ENCODE assay signal across 32 mouse cellular contexts in the genomic region with DNA sequence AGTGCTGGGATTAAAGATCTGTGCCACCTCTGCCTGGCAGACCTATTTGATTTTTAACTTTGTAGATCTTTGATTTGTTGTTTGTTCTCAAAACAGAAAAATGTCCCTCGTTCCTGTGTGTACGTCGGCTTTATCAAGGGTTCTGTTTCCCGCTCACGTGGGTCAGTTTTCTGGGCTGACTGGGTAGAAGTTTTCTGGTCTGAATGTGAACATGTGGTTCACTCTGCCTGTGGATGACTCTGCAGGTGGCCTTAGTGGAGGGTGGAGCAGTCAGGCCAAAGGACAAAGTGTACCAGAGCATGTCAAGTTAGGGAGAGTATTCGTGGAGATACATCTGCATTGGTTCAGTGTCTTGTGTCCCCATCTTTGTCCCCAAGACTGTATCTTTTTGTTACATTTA. TPM values are rescaled to one million over a fixed set of nuclear protein-coding genes. Genes with fewer than 3 reads are reported as not detected.
DNase-seq lines count a peak whose midpoint lies in the region; ATAC-seq and TF ChIP-seq lines count a peak whose summit lies in the region.
"Had no signal": no experiment of that assay in that cellular context is flagged by ENCODE, and none has a peak within 500 bp of the region (broad histone marks: within the 10 kb centered on the region; RNA-seq: fewer than 3 reads in every experiment).

No protein-coding gene starts in this region.

- peaks cover 3% of the 10 kb centered on the region; the same call in 1 of the 2 replicates for H3K79me2 ChIP-seq in liver, adult 2 months (ENCODE audit: control insufficient read depth, insufficient read depth, low read length)

- no peak overlapping the region for H3K4me2 ChIP-seq in kidney, embryonic 14.5 days (replicated peaks; ENCODE audit: low read depth, low read length)
- no peak overlapping the region for H3K4me2 ChIP-seq in liver, embryonic 12.5 days
- H3K4me2 ChIP-seq: forebrain, embryonic 13.5 days; heart, embryonic 13.5 days; hindbrain, embryonic 14.5 days had no signal

- TF ChIP-seq POLR2A in kidney, adult 2 months (IDR thresholded peaks at IDR 0.05; ENCODE audit: low read depth, low read length) = no peak
- TF ChIP-seq POLR2A in liver, adult 2 months (IDR thresholded peaks at IDR 0.05; ENCODE audit: extremely low read depth, insufficient read depth, low read length) = no peak
- no peak for TF ChIP-seq POLR2A in small intestine, adult 2 months (IDR thresholded peaks at IDR 0.05; ENCODE audit: low read depth, low read length)

- no peak overlapping the region for H3K9ac ChIP-seq in kidney, embryonic 14.5 days (ENCODE audit: low read depth, low read length)
- no peak overlapping the region for H3K9ac ChIP-seq in liver, adult 2 months (ENCODE audit: low read depth, low read length)
- H3K9ac ChIP-seq in liver, embryonic 12.5 days = no peak overlapping the region
- H3K9ac ChIP-seq: forebrain, embryonic 13.5 days; heart, embryonic 13.5 days; hindbrain, embryonic 14.5 days had no signal

- no peaks in the 10 kb centered on the region for H3K27me3 ChIP-seq in kidney, adult 2 months (replicated peaks; ENCODE audit: control insufficient read depth, insufficient read depth, low read length)
- H3K27me3 ChIP-seq in kidney, embryonic 14.5 days (ENCODE audit: control insufficient read depth, insufficient read depth, low read length) = no peaks in the 10 kb centered on the region
- H3K27me3 ChIP-seq in liver, adult 2 months (ENCODE audit: control insufficient read depth, insufficient read depth, low read length) = no peaks in the 10 kb centered on the region
- H3K27me3 ChIP-seq in liver, embryonic 12.5 days (replicated peaks) = 0 out of 2 replicates have a peak, but pooled peaks cover 8% of the 10 kb centered on the region
- H3K27me3 ChIP-seq in small intestine, adult 2 months (ENCODE audit: control insufficient read depth, insufficient read depth, low read length) = no peaks in the 10 kb centered on the region
- H3K27me3 ChIP-seq in embryonic facial prominence, embryonic 10.5 days (replicated peaks; ENCODE audit: low read depth, poor library complexity, severe bottlenecking) = no peaks in the 10 kb centered on the region
- H3K27me3 ChIP-seq: heart, embryonic 13.5 days had no signal

- peak overlapping the region; percentile 89 for H3K27ac ChIP-seq in kidney, adult 2 months (ENCODE audit: insufficient read depth, low read depth, low read length)
- no peak overlapping the region for H3K27ac ChIP-seq in kidney, embryonic 14.5 days (ENCODE audit: low read depth, low read length)
- H3K27ac ChIP-seq in liver, adult 2 months (replicated peaks; ENCODE audit: insufficient read depth, low read depth, low read length) = peak overlapping the region; percentile 65
- H3K27ac ChIP-seq in liver, embryonic 12.5 days = no peak overlapping the region
- peak overlapping the region; percentile 83; the same call in 1 of the 2 replicates for H3K27ac ChIP-seq in small intestine, adult 2 months (ENCODE audit: insufficient read depth, low read depth, low read length)
- H3K27ac ChIP-seq in embryonic facial prominence, embryonic 10.5 days (replicated peaks) = no peak overlapping the region
- H3K27ac ChIP-seq: forebrain, embryonic 10.5 days; forebrain, embryonic 13.5 days; heart, adult 2 months; heart, embryonic 10.5 days; heart, embryonic 13.5 days; hindbrain, embryonic 14.5 days had no signal

- H3K36me3 ChIP-seq in kidney, adult 2 months (ENCODE audit: control insufficient read depth, insufficient read depth, low read length) = no peaks in the 10 kb centered on the region
- H3K36me3 ChIP-seq in kidney, embryonic 14.5 days (ENCODE audit: control insufficient read depth, insufficient read depth, low read length) = no peaks in the 10 kb centered on the region
- H3K36me3 ChIP-seq in liver, adult 2 months (ENCODE audit: control insufficient read depth, insufficient read depth, low read length) = no peaks in the 10 kb centered on the region
- no peaks in the 10 kb centered on the region for H3K36me3 ChIP-seq in liver, embryonic 12.5 days
- no peaks in the 10 kb centered on the region for H3K36me3 ChIP-seq in small intestine, adult 2 months (ENCODE audit: control insufficient read depth, insufficient read depth, low read length)
- H3K36me3 ChIP-seq in embryonic facial prominence, embryonic 10.5 days (replicated peaks) = no peaks in the 10 kb centered on the region
- H3K36me3 ChIP-seq: forebrain, embryonic 10.5 days; heart, embryonic 10.5 days; heart, embryonic 13.5 days had no signal

- WGBS in kidney, adult 2 months = 47% methylated on average over 6 of the region's 6 CpGs
- 88% methylated on average over 6 of the region's 6 CpGs for WGBS in kidney, embryonic 14.5 days
- WGBS in liver, adult 2 months = 27% methylated on average over 6 of the region's 6 CpGs
- WGBS in liver, embryonic 12.5 days (ENCODE audit: insufficient replicate concordance) = 72% methylated on average over 6 of the region's 6 CpGs
- 67% methylated on average over 6 of the region's 6 CpGs for WGBS in small intestine, adult 2 months
- 91% methylated on average over 6 of the region's 6 CpGs for WGBS in embryonic facial prominence, embryonic 10.5 days

- no peak for ATAC-seq in kidney, embryonic 14.5 days (ENCODE audit: low FRiP score, low TSS enrichment)
- ATAC-seq in liver, embryonic 12.5 days = no peak
- ATAC-seq: CD4-positive, CD25-positive, alpha-beta regulatory T cell, adult 4 months; forebrain, embryonic 13.5 days; forebrain, embryonic 16.5 days had no signal

- no peak for TF ChIP-seq CTCF in kidney, adult 2 months (conservative IDR thresholded peaks at IDR 0.05; ENCODE audit: insufficient read depth, insufficient read length, low read depth, low read length)
- TF ChIP-seq CTCF in liver, adult 2 months (IDR thresholded peaks at IDR 0.05; ENCODE audit: low read depth, low read length) = no peak
- no peak for TF ChIP-seq CTCF in small intestine, adult 2 months (IDR thresholded peaks at IDR 0.05; ENCODE audit: extremely low read depth, insufficient read length, insufficient replicate concordance, low read depth, low read length)

- H3K9me3 ChIP-seq in kidney, embryonic 14.5 days (ENCODE audit: control insufficient read depth, low read length) = no peaks in the 10 kb centered on the region
- no peaks in the 10 kb centered on the region for H3K9me3 ChIP-seq in liver, embryonic 12.5 days (replicated peaks)
- H3K9me3 ChIP-seq in embryonic facial prominence, embryonic 10.5 days = no peaks in the 10 kb centered on the region
- H3K9me3 ChIP-seq: forebrain, embryonic 10.5 days; forebrain, embryonic 13.5 days; heart, embryonic 10.5 days; heart, embryonic 13.5 days had no signal

- peak; percentile 91 for DNase-seq in kidney, adult 2 months
- peak; percentile 99 for DNase-seq in liver, adult 2 months (ENCODE audit: extremely low read depth, low read depth, low spot score)
- DNase-seq in kidney, postnatal 25 days = peak; percentile 69 to 87
- DNase-seq in embryonic facial prominence, embryonic 10.5 days (ENCODE audit: low spot score) = no peak
- DNase-seq: adrenal gland, adult 2 months; adrenal gland, postnatal 14 days; cerebellum, adult 11-12 months; cerebellum, adult 8-10 months; cerebellum, postnatal 10 days; cerebellum, postnatal 36 days; embryo, embryonic 11 days; gastrocnemius, postnatal 10 days; gastrocnemius, postnatal 36 days; heart, adult 2 months; heart, postnatal 14 days; heart, postnatal 4 days had no signal

- no peak overlapping the region for H3K4me3 ChIP-seq in kidney, adult 2 months (ENCODE audit: insufficient read depth, low read depth, low read length)
- no peak overlapping the region for H3K4me3 ChIP-seq in kidney, embryonic 14.5 days (ENCODE audit: low read length)
- H3K4me3 ChIP-seq in liver, adult 2 months (ENCODE audit: insufficient read depth, low read depth, low read length) = no peak overlapping the region
- H3K4me3 ChIP-seq in liver, embryonic 12.5 days = no peak overlapping the region
- H3K4me3 ChIP-seq in small intestine, adult 2 months (ENCODE audit: low read depth, low read length) = no peak overlapping the region
- no peak overlapping the region for H3K4me3 ChIP-seq in embryonic facial prominence, embryonic 10.5 days
- H3K4me3 ChIP-seq: forebrain, embryonic 10.5 days; forebrain, embryonic 13.5 days; heart, adult 2 months; heart, embryonic 10.5 days; heart, embryonic 13.5 days had no signal

- peaks cover 18% of the 10 kb centered on the region for H3K4me1 ChIP-seq in kidney, adult 2 months (ENCODE audit: control insufficient read depth, insufficient read depth, low read length)
- H3K4me1 ChIP-seq in kidney, embryonic 14.5 days (ENCODE audit: control insufficient read depth, insufficient read depth, low read length) = 0 out of 2 replicates have a peak, but pooled peaks cover 5% of the 10 kb centered on the region
- peaks cover 17% of the 10 kb centered on the region for H3K4me1 ChIP-seq in liver, adult 2 months (ENCODE audit: control insufficient read depth, insufficient read depth, low read length)
- no peaks in the 10 kb centered on the region for H3K4me1 ChIP-seq in liver, embryonic 12.5 days
- H3K4me1 ChIP-seq in small intestine, adult 2 months (ENCODE audit: control insufficient read depth, insufficient read depth, insufficient read length, low read length) = peaks cover 21% of the 10 kb centered on the region; the same call in 1 of the 2 replicates
- 0 out of 2 replicates have a peak, but pooled peaks cover 5% of the 10 kb centered on the region for H3K4me1 ChIP-seq in embryonic facial prominence, embryonic 10.5 days
- H3K4me1 ChIP-seq: forebrain, embryonic 10.5 days; heart, embryonic 10.5 days had no signal

RNA-seq across cellular contexts. Expression of gene Sgk2, which starts 2.7 kb away (rescaled TPM):
- 98.5 and 101 TPM in 2 replicates for polyA plus RNA-seq in kidney, adult 2 months (2012; rRNA removed)
- 0.97 and 2.5 TPM in 2 replicates for polyA plus RNA-seq in kidney, embryonic 14.5 days (2014; fragmentation: Nextera tagmentation; extraction: Ambion mirVana)
- total RNA-seq in liver, adult 2 months (2014; rRNA removed) = 39.4 and 65.0 TPM in 2 replicates
- polyA plus RNA-seq in liver, adult 2 months (2012; rRNA removed) = 27.8 and 39.0 TPM in 2 replicates
- polyA plus RNA-seq in liver, embryonic 12.5 days (2016; fragmentation: Nextera tagmentation; extraction: Ambion mirVana) = 2.7 and 3.0 TPM in 2 replicates
- 8.1 and 11.5 TPM in 2 replicates for polyA plus RNA-seq in small intestine, adult 2 months (2012; rRNA removed)
- not detected in 2 replicates for polyA plus RNA-seq in embryonic facial prominence, embryonic 10.5 days (2016; fragmentation: Nextera tagmentation; extraction: Ambion mirVana)
- total RNA-seq: gastrocnemius, adult 18-20 months; gastrocnemius, postnatal 10 days; gastrocnemius, postnatal 36 days; granulocyte monocyte progenitor cell, adult 5-6 weeks; heart, adult 2 months; heart, postnatal 4 days; MEL had no signal
- polyA plus RNA-seq: CD4-positive, CD25-positive, alpha-beta regulatory T cell, adult 4 months; embryonic facial prominence, embryonic 11.5 days; embryonic facial prominence, embryonic 14.5 days; forebrain, embryonic 10.5 days; forebrain, embryonic 13.5 days; forebrain, embryonic 16.5 days; heart, adult 2 months; heart, embryonic 13.5 days; hindbrain, embryonic 11.5 days had no signal

RNA-seq across cellular contexts. Expression of gene Ift52, which starts 32.8 kb away (rescaled TPM):
- 34.6 and 37.5 TPM in 2 replicates for polyA plus RNA-seq in kidney, adult 2 months (2012; rRNA removed)
- polyA plus RNA-seq in kidney, embryonic 14.5 days (2014; fragmentation: Nextera tagmentation; extraction: Ambion mirVana) = 43.4 and 56.0 TPM in 2 replicates
- total RNA-seq in liver, adult 2 months (2014; rRNA removed) = 12.1 and 18.3 TPM in 2 replicates
- 18.0 and 18.8 TPM in 2 replicates for polyA plus RNA-seq in liver, adult 2 months (2012; rRNA removed)
- 24.4 and 25.9 TPM in 2 replicates for polyA plus RNA-seq in liver, embryonic 12.5 days (2016; fragmentation: Nextera tagmentation; extraction: Ambion mirVana)
- polyA plus RNA-seq in small intestine, adult 2 months (2012; rRNA removed) = 4.5 and 10.0 TPM in 2 replicates
- 50.5 and 51.9 TPM in 2 replicates for polyA plus RNA-seq in embryonic facial prominence, embryonic 10.5 days (2016; fragmentation: Nextera tagmentation; extraction: Ambion mirVana)

RNA-seq across cellular contexts. Expression of gene L3mbtl1, which starts 41.1 kb away (rescaled TPM):
- 0.27 and 0.34 TPM in 2 replicates for polyA plus RNA-seq in kidney, adult 2 months (2012; rRNA removed)
- 0.07 TPM in 1 of 2 replicates, not detected in the other for polyA plus RNA-seq in kidney, embryonic 14.5 days (2014; fragmentation: Nextera tagmentation; extraction: Ambion mirVana)
- total RNA-seq in liver, adult 2 months (2014; rRNA removed) = 0.28 TPM in 1 of 2 replicates, not detected in the other
- 0.11 TPM in 1 of 2 replicates, not detected in the other for polyA plus RNA-seq in liver, adult 2 months (2012; rRNA removed)
- 0.06 and 0.08 TPM in 2 replicates for polyA plus RNA-seq in liver, embryonic 12.5 days (2016; fragmentation: Nextera tagmentation; extraction: Ambion mirVana)
- polyA plus RNA-seq in small intestine, adult 2 months (2012; rRNA removed) = 0.03 TPM in 1 of 2 replicates, not detected in the other
- 0.06 and 0.19 TPM in 2 replicates for polyA plus RNA-seq in embryonic facial prominence, embryonic 10.5 days (2016; fragmentation: Nextera tagmentation; extraction: Ambion mirVana)
- total RNA-seq: gastrocnemius, adult 18-20 months; gastrocnemius, postnatal 36 days; granulocyte monocyte progenitor cell, adult 5-6 weeks; heart, postnatal 4 days had no signal

RNA-seq across cellular contexts. Expression of gene Srsf6, which starts 53.1 kb away (rescaled TPM):
- 58.7 and 64.6 TPM in 2 replicates for polyA plus RNA-seq in kidney, adult 2 months (2012; rRNA removed)
- polyA plus RNA-seq in kidney, embryonic 14.5 days (2014; fragmentation: Nextera tagmentation; extraction: Ambion mirVana) = 215 and 243 TPM in 2 replicates
- 34.3 and 37.1 TPM in 2 replicates for total RNA-seq in liver, adult 2 months (2014; rRNA removed)
- polyA plus RNA-seq in liver, adult 2 months (2012; rRNA removed) = 60.0 and 81.2 TPM in 2 replicates
- polyA plus RNA-seq in liver, embryonic 12.5 days (2016; fragmentation: Nextera tagmentation; extraction: Ambion mirVana) = 168 and 174 TPM in 2 replicates
- 30.5 and 46.1 TPM in 2 replicates for polyA plus RNA-seq in small intestine, adult 2 months (2012; rRNA removed)
- polyA plus RNA-seq in embryonic facial prominence, embryonic 10.5 days (2016; fragmentation: Nextera tagmentation; extraction: Ambion mirVana) = 279 and 285 TPM in 2 replicates

Comparison
In these comparisons a context has a peak if more than half of its experiments do, and no peak if none do; other contexts are left out.
1. H3K27ac ChIP-seq: peak in kidney, adult 2 months (single experiment), liver, adult 2 months (single experiment) and small intestine, adult 2 months (single experiment); none in kidney, embryonic 14.5 days (single experiment), liver, embryonic 12.5 days (single experiment) and embryonic facial prominence, embryonic 10.5 days (single experiment).